Mouse (Mus musculus) cerebellum, adult 11 months (tissue): ENCODE results near the gene Gm21943.
"Not testable (repeated sequence)": the region's sequence is repeated elsewhere in the genome, so short reads cannot be mapped to it uniquely, and the experiment has no call there.

Experiments
- DNase-seq: peaks from one replicate; pipeline ENCODE4 v3.0.0; 2022

Gene Gm21943

DNA sequence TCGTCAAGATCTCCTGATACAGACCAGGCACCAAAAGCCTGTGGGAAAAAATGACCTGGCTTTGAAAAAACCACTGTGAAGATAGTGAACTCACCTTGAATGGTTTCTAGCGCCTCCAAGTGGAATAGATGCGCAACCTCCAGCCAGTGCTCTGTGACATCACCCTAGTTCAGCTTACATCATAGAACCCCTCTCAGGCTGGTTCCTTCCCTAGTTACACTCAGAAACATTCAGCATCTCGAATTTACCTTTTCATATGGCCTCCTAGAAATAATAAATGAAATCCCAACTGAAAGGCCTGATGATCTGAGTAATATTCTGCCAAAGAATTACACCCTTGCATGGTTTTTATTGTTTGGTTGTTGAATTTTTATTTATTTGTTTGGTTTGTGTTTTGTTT is at the start of gene Gm21943:
TSS of gene Gm21943 (minus strand) at position 101 of the 400 bp plus-strand sequence.
- not testable (repeated sequence) for DNase-seq
